Mouse (Mus musculus) cerebellum, postnatal 25 days (tissue): ENCODE data around the gene Tnp1.

Experiments
- DNase-seq, 2 experiments: peaks; one replicate each; pipeline ENCODE4 v3.0.0; 2021; ENCODE audit warnings: mixed read lengths in 2 of 2

Tnp1 gene

DNA sequence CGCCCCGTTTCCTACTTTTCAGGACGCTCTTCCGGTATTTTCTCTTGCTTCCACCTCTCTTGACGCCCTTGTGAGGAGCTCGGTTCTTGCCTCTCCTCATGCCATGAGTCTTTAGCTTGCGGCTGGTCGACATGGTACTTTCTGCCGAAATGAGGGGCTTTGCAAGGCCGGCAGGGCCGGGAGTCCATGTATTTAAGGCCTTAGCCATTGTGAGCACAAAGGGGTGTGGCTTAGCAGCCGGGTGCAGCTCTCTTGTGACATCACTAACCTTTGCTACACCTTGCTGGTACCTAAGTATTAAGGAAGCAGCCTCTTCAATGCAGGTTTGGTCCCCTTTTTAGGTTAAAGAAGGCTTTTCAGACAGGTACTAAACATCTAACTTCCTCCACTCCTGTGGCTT is at the start of gene Tnp1:
Tnp1 (minus strand) TSS at position 179 of the 400 bp plus-strand sequence.
- no peak for DNase-seq

DNA sequence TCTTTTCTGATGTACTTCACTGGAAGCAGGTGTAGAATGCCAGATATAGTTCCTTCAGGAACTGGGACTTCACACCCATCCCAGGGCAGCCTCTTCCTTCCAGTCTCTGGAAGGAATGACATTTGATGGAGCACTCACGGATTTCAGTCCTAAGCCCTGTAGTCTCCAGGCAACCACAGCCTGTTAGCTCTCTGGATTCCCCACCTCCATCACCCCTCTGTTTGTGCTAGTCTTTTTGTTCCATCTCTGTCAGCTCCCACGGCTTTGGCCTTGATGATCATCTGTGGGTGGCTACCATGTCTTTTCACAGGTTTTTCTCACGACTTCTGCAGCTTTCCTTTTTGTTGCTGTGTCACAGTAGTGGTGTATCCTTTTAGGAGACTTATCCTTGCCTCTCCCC is 48.6 kb upstream of the Tnp1 start:
- no peak for DNase-seq

DNA sequence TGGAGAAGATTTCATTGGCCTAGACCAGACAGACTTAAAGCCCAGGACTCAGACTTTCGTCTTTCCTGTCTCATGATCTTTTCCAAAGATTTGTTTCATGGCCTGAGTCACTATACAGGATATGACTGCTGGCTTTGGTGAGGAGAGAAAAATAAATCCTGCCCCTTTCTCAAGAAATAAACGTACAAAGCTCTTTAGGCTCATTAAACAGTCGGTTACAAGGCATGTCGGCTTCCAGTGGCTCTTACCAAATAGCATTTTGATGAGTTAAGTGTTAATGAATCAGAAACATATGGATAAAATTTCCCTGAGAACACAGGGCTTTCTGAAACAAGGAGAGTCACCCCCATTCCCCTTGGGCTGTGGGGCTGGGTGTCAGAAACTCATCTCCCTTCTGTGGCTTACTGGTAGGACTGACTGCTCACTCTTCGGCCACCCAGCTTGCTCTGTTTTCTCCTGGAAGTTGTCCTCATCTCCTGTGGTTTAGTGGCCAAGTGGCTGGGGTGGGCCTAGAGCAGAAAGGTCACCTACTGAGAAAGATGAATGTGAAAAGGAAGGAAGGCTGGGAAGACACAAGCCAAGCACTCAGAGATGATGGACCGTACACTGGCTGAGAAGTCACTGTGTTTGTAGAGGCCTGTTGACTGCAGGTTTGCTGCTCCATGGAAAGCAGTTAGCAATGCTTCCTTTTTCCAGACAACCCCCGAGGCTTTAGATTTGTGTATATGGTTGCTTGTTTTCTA is 46.0 kb upstream of the Tnp1 start:
- no peak for DNase-seq

DNA sequence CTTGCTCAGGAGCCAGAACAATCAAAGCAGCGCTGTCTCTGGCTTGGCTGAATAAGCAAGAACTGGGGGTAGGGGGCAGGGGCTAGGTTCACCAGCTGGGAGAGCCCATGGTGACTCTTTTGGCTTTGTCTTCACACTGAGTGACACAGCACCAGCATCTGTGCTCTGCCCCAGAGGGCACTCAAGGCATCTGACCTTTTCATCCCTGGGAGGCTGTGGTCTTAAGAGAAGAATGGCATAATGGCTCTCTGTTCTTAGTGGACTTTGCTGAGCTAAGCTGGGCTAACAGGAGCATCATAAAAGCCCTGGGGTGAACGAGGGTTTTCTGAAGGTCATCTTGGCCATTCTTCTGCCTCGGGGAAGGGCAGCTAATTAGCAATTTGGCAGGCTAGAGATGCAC is 44.6 kb upstream of the Tnp1 start:
- DNase-seq: no peak

DNA sequence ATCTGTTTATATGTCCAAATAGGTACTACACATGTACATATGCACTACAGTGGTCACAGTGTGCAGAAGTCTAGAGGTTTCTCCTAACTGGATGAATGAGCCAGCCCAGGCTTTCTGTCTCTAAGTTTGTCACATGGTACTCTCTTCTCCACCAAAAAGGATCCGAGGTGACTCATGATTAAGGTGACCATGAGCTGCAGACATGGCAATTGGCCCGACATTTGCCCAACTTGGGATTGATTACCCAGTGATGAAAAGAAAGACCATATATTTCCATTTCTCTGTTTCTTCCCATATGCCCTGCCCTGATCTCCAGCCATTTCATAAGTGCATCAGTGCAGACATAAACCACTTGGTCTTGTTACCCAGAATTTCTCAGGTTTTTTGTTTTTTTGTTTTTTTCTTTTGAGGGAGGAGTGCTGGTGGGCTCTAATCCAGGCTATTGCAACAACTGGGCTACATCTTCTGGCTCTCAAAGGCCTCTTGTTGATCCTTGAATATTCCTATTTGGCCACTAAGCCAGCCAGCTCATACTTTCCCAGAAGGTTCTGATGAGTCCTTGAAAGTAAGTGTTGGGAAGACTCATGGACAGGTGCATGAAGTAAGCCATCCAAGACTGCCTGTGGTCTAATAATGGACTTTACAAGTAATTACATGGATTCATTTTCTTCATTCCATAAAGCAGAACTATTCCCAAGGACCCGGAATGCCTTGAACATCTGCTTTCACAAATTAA is 40.7 kb upstream of the Tnp1 start:
- DNase-seq: no peak

DNA sequence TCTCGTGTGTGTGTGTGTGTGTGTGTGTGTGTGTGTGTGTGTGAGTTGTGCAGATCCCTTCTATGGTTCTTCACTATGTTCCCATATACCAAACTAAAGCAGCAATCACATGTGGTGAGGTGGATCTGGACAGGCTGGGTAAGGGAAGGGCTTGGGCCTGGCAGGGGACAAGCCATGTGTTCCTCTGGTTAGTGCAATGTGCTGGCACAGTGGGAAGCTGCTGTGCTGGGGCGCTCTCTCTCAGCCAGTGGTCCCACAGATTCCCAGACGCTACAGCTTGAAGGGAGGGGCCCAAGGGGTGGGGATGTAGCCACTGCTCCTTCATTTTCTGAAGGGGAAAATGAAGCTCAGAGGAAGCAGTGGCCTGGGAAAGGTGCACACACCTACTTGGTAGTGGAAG is 40.1 kb upstream of the Tnp1 start:
- DNase-seq: peak; percentile 16 to 27

DNA sequence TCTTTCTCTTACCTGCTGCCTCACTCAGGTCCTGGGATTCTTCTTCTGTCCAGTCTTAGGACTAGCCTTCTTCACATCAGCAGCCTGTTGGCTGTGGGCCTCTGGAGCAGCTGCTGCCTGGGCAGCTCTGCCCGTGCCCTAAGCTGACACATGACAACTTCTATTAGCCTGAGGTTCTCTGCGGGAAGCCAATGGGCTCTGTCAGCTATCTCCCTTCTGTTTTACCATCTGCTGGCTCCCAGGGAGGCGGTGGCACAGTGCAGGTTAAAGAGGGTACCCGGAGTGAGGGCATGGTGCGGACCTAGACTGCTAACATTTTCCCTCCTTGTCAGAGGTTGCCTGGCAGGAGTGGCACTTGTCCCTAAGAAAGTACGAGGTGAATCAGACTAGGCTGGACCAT is 39.5 kb upstream of the Tnp1 start:
- DNase-seq: peak; percentile 59 to 60

DNA sequence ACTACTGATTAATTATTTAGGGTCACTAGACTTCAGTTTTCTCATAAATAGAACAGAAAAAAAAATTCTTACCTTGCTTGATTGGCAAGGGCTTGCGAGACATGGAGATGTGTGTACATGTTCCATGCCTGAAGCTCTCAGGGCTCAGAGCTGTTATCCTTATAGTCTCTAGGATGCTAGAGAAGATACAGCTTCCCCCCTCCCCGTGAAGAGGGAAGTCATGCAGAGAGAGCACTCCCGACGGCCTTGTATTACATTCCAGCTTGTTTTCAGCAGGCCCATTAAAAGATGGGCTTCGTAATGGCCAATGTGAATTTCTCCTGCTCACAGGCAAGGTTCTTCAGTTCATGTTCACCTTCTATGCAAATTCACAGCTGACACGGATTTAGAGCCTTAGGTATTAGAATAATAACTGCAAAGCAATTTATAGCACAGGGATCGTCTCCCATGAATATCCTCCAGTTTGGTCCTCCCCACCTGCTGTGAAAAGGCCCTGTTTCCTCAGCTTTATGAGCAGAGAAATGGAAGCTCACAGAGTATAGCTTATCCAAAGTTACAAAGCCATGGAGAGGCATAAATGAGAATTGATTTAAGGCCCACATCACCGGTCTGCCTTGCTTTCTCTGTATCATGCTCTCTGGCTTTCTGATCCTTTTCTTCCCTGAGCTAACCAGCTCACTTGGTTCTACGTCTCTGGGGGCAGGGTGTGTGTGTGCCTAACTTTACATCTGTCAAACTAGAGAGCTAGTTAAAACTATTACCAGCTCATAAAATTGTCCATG is 38.0 kb upstream of the Tnp1 start:
- no peak for DNase-seq

DNA sequence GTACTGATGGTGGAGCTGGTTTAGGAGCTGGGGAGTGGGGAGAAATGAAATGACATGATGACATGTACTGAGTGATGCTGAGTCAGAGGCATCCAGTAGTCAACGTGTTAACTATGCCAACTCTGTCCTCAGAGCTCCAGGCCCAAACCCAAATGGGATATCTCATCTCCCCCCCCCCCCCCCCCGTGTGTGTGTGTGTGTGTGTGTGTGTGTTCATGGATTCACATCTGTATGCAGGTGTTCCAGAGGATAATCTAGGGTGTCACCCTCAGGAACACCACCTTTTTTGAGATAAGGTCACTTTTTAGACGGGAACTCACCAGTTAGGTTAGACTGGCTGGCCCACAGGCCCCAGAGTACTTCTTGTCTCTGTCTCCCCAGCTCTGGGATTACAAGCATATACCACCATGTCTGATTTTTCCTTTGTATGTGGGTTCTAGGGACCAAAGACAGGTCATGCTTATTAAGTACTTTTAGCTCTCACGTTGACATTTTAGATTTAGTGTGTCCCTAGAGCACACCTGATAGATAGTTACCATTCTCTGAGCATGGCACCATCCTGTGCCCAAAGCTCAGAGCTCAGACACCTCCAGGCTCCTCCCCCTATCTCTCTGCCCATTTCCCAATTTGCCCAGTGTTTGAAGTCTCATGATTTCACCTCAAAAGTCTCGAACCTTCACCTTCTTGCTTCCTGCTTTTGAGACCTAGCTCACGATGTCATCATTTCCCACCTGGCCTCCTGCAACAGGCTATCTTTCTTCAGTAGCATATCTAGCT is 31.4 kb upstream of the Tnp1 start:
- no peak for DNase-seq

DNA sequence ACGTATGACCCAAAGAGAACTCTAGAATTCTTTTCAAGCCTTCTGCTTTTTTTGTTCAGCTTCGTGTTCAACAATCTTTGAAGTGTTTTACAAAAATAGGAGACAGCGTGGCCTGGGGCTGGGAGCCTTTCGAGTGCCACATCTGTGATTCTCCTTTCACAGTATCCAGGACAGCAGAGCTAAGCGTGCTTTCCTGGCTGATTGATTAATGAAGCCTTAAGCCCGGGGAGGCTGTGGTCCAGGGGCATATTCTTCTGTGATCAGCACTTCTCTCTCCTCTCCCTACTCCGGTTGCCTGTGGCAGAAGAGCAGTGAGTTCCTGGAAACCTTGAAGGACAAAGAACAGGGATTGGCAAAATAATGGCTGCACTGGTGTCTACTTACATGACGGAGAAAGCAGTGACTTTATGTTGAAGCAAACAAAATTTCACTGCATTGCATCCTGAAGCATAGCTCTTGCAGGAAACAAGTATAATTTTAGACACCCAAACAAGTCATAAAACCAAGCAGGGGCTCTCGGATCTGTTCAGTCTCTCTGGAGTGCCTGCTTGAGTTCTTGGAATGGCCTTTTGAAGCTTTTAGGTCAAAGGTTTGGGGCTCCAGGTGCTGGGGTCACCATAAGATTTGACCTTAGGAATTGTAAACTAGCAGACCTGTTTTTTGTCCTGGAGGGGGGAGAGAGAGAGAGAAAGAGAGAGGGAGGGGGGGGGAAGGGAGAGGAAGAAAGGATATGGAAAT is 30.4 kb upstream of the Tnp1 start:
- DNase-seq: no peak

DNA sequence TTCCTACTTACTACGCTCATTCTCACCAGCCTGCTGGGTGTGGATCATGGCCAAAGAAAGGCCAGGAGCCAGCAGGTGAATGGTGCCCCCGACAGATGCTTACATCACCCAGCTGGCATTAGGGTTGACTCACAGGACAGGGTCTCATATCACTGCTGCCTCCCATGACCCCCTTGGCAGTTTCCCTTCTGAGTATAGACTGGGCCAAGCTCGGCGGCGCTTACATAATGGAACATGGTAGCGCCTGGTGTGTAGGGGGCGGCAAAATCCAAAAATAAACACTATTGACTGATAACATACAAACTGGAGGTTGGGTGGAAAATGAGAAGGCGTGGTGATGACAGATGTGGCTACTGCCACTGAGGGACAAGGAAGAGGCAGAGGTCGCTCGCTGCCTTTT is 28.0 kb upstream of the Tnp1 start:
- no peak for DNase-seq

DNA sequence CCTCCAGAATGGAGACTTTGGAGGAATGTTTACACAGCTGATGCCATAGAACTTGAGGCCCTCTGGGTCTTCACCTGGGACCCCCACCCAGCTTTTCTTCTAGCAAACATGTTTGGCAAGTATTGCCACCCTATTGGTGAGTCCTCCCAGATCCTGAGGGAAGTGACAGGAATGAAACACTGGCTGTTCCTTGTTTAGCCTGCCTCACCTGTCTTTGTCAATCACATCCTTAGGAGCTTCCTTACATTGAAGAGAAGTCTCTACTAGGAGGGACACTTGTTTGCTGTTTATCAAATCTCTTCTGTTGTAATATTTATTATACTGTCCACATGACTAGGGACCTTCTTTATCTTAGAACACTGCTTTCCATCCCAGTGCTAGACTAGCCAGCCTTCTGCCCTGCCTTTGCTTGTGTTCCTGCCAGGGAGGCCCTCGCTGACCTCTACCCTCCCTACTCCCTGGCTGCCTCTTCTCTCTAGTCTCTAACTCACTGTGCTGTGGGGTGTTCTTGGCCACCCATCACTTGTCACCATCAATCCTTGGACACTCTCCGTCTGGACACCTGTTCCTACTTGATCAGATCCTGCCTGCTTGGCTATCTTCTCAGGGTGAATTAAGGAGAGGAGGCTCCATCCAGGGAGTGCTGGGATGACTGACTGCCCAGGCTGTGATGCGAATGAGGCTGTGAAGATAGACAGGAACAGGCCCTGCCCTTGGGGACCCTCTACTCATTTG is 25.1 kb upstream of the Tnp1 start:
- no peak for DNase-seq

DNA sequence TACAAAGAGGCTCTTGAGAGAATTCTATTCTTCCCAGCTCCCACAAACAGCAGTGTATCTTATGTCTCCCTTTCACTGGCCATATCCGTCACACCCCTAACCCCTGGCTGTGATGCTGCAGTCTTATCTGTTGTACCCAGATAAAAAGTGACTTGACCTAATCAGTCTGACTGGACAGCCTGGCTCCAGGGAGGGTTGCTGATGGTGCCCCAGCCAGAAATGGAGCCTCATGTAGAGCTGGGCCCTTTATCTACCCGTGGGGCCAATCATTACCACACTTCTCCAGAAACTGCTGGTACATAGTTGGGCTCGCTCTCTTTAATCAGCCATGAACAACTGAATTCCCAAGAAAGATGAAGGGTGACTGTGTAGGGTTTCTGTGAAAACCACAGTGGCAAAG is 22.8 kb upstream of the Tnp1 start:
- no peak for DNase-seq

DNA sequence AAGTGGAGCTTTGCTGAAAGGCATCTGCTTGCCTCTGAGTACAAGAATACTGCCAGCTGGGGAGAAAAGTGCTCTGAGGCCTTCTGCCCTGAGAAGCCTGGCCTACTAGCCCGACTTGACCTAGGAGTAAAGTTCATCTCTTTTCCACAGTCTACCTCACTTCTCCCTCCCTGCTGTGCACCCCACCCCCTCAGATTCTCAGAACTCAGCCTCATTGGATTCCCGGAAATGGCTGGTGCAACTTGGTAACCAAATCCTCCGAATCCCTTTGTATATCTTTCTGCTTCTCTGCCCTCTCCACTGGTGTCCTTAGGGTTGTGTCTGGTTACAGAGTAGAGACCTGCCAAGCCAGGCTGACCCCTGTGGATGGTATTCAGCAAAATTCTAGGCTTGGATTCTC is 20.8 kb upstream of the Tnp1 start:
- DNase-seq: no peak

DNA sequence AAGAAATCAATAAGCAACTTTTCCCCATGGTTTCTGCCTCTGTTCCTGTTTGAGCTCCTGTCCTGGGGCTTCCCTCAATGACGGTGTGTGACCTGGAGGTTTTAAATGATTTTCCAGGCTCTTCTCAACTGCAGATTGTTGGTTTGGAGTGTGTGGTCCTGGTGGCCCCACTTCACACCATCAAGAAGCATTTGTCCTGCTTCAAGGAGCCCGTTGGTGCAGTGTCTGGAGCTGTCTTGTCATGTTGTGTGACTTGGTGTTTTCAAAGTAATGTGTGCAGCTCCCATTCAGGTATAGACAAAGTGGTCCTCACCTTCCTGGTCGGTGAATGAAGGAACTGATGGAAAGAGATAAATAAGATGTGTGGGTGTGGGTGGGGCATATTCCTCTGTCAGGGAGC is 20.0 kb upstream of the Tnp1 start:
- DNase-seq: no peak

DNA sequence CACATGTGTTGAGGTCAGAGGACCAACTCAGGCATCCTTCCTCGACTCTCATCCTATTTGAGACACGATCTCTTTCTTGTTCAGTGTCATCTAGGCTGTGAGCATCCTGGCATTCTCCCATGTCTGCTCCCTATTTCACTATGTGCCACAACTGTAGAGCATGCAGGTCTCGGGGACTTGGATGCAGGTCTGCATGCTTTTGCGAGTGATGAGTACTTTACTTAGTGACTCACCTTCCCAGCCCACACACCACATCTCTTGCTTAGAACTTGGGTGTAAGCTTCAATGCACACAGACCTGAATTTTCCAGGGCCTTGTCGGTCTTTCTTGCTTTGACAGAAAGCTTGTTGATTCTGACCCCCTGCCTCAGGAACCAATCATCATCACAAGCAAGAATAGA is 16.8 kb upstream of the Tnp1 start:
- no peak for DNase-seq

DNA sequence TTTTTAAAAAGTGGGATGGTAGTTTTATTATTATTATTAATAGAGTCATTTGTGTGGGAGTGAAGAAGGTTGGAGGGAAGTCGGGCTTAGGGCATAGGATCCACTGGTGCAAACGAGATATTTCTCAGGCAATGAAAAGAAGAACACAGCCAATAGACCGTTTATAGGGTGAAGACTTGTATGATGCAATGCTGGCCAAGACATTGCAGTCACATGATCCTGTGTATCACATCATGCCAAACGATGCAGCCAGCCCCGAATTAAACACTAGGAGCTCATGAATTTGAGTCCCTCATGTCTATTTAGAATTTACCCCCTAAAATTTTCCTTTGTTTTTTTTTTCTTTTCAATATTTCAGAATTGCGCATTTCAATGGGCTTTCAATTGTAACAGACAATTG is 13.0 kb upstream of the Tnp1 start:
- no peak for DNase-seq

DNA sequence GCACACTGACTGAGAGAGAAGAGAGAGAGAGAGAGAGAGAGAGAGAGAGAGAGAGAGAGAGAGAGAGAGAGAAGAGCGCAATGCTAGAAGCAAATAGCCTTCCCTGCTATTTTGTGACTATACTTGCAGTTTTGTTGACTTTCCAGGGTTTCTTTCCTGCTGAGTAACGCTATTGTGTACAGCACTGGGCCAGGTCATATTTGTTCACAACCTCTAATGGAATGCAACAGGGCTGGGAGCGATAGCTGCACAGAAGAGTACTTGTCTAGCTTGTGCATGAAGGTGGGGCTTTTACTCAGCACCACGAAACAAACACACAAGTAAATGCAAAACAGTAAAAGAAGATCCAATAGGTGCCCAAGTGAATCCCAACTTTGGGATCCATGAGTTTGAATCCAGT is 11.7 kb upstream of the Tnp1 start:
- DNase-seq: no peak

DNA sequence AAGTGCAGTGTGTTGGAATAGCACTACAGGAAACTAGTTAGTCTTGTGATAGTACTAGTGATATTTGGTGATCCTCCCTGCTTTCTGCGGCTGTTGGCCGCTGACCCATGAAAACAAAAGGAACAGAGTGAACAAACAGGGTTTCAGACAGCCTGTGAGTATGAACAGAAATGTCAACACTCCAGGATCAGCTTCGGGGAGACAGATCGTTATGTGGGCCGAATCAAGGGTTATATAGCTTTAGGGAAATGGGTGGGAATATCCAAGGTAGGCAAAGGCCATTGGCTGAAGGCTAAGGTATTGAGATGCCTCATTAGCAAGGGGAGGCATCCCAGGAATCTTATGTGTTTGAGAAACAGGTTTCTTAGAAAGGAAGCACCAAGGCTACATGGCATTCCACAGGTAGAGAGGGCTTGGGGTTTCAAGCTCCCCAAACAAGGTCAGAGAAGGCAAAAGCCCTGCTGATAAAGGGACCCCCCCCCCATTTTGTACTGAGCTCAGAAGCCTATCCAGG is 11.1 kb upstream of the Tnp1 start:
- no peak for DNase-seq

DNA sequence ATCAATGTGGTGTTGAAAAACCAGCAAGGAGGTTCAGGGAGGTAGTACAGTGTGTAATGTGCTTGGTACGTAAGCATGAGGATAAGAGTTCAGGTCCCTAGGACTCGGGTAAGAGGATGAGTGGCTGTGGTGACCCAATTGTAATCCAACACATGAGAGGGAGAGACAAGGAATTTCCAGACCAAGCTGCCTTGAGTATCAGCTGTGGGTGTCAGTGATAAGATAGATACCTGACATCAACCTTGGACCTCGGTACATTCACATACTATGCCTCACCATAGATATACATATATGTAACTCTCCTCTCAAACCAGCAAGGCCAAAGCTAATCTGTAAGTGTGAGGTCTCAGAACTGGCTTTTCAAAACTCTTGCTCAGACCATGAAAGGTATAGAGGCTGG is 10.4 kb upstream of the Tnp1 start:
- DNase-seq: no peak

DNA sequence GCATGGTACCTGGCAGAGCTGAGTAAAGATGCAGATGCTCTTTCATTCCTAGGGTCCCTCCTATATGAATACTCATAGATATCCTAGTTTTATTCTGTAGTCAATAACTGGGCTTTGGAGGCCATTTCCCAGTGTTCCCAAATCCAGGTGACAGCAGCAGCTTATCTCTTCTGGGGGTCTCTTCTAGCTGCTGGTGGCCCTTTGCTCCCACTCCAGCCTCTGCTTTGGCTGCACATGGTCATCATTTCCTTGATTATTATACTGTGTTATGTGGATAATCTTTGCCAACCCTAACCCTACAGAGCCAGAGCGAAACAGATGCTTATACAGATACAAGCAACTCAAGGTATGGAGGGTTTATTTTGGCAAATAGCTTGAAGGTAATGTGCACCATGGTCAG is 8.9 kb downstream of the Tnp1 start:
- no peak for DNase-seq
